Mouse (Mus musculus): ENCODE results near the gene Epn1.

DNA sequence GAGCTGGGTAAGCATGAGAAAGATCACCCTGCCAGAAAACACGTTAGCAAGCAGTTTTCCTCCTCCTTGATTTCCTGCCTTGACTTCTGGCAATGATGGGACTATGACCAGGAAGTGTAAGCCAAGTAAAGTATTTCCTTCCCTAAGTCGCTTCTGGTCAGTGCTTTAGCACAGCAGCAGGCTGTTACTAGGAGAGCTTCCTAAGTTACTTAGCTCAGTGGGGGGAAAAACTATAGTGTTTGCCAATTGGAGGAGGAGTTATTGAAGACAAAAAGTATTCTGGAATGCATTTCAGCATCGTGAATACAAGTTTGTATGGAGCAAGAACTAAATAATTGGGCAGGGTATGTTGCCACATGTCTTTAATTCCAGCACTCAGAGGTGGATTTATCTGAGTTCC is 32.7 kb downstream of the Epn1 start:
- TF ChIP-seq GATA1 (IDR thresholded peaks at IDR 0.05; ENCODE audit: borderline replicate concordance, low read length): no peak
- no peak for TF ChIP-seq FLI1 (IDR thresholded peaks at IDR 0.05; ENCODE audit: low read length)

Measured in megakaryocyte, embryonic 14.5 days (primary cell).